Mouse (Mus musculus): ENCODE measurements at regions not wholly inside any gene's neighbourhood (a gene's known extent, or its start where the extent isn't known, plus 50 kb on each side); places are given as distances from the start of the nearest gene placed in this dataset.
"Not testable (repeated sequence)": the region's sequence is repeated elsewhere in the genome, so short reads cannot be mapped to it uniquely, and the experiment has no call there.

GRCm38 (mm10) chr15:5869866-5870265, 429.7 kb upstream of the Dab2 start:
- DNase-seq = no peak

DNA sequence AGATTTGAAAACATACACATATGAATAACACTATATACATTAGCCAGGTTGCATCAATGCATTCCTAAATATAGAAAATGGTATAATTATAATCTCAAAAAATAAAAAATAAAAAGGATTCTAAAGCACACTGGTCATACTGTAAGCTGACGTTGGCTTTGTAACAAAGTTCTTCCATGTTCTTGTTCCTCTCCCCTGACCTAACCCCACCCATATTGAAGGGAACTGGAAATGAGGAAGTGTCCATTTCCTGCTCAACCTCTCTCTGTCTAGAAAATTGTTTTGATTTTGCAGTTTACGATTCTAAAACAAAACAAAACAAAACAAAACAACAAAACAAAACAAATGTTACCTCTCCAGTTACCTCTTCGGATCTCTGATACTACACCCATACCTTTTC, 427.5 kb upstream of the Dab2 start:
- DNase-seq = no peak

DNA sequence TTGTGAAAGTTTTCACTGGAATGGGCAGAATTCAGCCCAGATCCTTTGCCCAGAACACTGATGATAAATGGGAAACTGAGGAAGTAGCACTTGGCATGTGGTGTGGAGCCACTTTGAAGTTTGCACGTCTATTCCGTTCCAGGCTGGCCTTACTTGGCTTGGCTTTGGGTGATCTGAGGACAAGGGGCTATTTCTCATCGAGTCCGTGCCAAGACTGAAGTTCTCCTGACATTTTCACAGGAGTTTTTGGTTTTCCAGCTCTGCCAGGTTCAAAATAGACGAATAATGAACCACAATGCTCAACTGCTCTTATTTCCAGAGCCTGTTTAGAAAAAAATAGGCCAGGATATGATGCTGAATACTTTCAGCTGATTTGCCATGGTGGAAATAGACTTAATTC, 421.8 kb upstream of the Dab2 start:
- no peak for DNase-seq

DNA sequence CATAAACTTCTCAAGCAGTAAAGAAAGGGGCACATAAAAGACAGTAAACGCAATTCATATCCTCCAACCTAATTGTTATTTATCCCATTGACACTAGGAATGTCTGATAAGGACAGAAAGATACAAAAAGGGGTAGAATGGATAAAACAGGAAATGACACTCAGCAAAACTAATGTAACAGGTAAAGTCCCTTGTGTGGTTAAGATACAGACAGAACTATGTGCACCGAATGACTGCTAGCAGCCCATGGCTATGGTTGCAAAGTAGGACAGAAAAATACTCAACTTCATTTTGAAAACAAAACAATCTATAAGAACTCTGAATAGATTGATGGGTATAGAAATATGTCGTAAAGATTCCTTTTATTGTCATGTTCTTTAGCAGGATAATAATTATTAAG, 408.4 kb upstream of the Dab2 start:
- DNase-seq = no peak

GRCm38 (mm10) chr15:5892034-5892433, 407.6 kb upstream of the Dab2 start:
- DNase-seq = no peak

GRCm38 (mm10) chr15:5895688-5896470, 403.7 kb upstream of the Dab2 start:
- DNase-seq = not testable (repeated sequence)

- peak; percentile 45 for DNase-seq
Measured at GRCm38 (mm10) chr15:5915261-5915660, 384.3 kb upstream of the Dab2 start.

DNA sequence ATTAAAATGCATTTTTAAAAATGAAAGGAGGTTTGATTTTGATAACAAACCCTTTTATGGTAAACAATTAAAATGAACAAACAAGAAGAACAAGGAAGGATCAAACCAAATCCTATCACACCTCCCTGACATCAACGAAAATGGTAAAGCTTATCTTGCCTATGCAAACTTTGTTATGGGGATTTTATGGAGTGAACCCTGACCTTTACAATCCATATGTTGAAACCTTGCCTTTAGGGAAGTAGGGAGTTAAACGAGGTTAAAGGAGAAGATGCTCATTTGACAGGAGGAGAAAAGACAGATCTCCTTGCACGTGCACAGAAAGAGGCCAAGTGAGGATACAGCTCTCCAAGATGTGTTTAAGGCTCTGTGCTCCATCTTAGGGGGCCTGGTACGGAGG, 379.5 kb upstream of the Dab2 start:
- DNase-seq = no peak

- DNase-seq = no peak
Measured at GRCm38 (mm10) chr15:5927768-5928167, 371.8 kb upstream of the Dab2 start.

DNA sequence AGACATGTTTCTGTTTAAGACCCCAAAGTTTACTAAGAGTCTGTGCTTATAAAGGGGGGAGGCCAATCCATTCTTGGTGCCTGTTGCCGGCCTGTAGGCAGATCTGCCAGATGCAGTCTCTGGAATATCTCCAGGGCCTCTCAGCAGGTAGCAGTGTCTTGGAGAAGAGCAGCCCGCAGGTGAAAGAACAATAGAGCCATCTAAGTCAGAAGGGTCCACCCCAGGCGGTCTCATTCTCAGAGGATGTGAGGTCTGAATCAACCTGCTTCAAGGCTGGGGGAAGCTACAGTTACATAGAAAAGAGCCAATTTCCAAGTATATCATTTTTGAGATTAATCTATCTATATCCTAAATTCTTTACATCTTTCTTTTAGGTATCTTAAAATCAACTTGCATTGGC, 366.0 kb upstream of the Dab2 start:
- no peak for DNase-seq

DNA sequence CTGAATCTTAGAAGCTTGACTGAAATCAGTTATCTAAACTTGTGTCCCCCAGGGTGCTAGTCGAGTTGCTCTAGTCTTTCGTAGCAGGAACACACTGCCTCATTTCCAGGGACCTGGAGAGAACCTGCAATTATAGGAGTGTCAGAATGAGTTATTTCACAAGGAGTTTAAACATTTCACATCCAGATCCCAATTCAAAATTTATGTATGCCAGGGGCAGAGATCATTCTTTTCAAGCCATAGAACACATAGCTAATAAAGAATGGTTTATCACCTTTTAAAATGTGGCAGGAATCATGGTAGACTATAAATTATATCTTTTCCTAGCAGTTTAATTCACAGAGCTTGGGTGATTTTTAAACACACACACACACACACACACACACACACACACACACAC, 358.6 kb upstream of the Dab2 start:
- DNase-seq = no peak

GRCm38 (mm10) chr15:5946650-5947049, 352.9 kb upstream of the Dab2 start:
- no peak for DNase-seq

DNA sequence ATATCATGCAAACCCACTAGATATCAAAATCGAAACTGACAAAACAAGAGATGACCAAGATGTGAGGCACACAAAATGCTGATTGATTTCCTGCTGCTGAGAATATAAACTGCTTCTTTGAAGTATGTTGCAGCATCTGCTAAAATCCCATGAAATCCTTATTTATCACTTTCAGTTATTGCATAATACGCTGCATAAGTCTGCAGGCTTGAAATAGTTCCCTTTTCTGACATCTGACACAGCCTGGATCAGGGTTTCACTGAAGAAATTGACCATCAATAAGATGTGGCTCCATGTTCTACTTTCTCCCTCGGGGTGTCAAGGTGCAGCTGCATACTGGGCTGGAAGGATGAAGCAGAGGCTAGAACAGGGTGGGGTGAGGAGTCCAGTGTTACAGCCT, 348.7 kb upstream of the Dab2 start:
- no peak for DNase-seq

GRCm38 (mm10) chr15:5951661-5952060, 347.9 kb upstream of the Dab2 start:
- peak; percentile 76 for DNase-seq

GRCm38 (mm10) chr15:5953106-5953505, 346.5 kb upstream of the Dab2 start:
- DNase-seq = no peak

DNA sequence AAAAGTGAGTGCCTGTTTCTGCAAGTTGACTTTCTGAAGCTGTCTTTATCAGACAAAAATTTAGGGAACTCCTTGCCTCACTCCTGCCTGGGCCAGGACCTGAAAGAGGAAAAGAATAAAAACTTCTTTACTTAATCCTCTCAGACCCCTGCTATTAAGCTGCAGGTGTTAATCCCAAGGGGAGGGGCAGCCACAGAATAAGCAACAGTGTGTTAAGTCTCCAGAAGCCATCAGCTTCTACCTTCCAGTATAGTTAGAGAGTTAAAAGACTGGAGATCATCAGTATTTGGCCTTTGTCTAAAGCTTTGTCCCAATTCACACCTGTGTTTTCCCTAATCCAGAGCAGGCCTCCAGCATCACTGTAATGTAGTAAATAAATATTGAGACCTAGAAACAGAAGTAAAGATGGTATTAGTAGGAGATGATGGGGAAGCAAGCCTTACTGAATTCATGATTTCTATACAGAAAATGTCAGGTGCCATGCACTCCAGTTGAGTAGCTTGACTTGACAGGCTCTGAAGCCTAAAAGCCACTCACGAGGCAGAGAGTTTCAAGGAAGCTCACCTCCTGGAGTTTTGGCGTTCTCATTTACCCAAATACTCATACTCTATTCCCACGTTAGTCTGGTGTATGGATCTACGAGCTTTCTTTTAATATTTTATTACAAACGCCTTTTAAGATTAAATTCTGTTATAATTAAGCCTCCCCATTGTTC, 308.1 kb upstream of the Dab2 start:
- DNase-seq = no peak

- DNase-seq = not testable (repeated sequence)
Measured at GRCm38 (mm10) chr15:5992146-5992545, 307.4 kb upstream of the Dab2 start.

- DNase-seq = no peak
Measured at GRCm38 (mm10) chr15:6000816-6001215, 298.8 kb upstream of the Dab2 start.

DNA sequence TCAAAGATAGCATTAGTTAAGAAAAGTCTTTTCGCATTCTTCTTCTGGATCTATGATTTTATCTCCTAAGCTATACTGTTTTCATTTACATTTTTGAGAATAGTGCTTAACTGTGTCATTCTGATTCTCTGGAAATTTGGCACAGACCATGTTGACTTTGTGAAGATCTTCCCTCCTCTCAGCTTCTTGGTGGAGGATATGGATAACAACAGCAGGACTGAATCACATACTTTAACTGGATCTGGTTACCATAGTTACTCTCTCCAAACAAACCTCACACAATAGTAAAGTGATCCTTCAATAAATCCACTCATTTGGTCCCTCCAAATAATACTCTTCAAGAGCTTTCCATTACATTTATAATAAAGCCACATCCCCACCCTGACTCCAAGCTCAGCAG, 298.2 kb upstream of the Dab2 start:
- no peak for DNase-seq

GRCm38 (mm10) chr15:6014982-6015381, 284.6 kb upstream of the Dab2 start:
- no peak for DNase-seq

DNA sequence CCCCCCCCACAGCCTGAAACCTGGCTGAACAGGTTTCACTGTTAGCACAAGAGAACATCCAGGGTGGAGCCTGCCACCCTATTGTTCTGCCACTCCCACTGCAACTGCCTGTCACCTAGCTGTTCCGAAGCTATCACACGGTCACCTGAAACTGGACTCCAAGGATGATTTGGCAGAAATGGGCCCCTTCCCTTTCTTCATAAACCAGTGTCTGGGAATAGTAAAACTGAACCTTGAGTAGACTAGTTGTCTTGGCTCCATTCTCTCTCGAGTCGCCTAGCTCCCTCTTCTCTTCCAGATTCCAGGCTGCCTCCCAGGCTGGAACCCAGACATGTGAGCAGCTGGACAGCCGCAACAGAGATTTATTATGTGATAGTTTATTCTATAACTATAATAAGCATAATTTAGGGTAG, 282.9 kb upstream of the Dab2 start:
- no peak for DNase-seq

DNA sequence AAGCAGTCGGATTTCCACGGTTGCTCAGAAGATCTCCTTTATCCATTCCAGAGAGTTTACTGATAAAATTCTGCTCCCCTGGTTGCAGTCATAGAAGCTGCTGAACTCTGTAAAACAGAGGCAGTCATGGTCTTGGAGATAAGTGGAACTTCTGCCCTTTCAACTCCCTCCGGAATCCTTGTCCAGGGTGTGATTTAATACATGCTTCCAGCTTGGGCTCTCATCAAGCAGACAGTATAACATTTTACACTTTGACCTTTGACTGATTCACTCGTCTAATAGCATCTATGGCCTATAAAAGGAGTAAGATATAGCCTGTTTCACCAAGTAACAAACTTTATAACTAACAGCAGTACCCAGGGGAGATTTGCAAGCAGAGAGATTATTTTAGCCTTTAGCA, 274.0 kb upstream of the Dab2 start:
- no peak for DNase-seq

GRCm38 (mm10) chr15:6029214-6029613, 270.4 kb upstream of the Dab2 start:
- DNase-seq = no peak

DNA sequence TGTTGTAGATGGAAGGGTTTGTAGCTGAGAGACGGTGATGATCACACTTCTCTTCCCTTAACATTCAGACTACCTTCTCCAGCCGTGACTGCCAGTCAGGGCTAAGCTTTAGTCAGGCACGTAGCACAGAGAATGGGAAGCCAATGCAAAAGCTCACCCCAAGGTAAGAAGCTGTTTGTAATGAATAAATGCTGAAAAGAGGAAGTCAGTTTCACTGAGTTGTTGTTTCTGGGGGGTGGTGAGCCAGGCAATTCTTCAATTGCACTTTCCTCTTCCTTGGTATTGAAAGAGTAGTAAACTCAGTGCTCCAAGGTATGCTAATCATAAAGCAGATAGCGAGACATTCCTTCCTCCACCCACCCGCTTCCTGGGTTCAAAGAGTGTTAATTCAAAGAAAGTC, 269.2 kb upstream of the Dab2 start:
- DNase-seq = no peak

Measured in adrenal gland, postnatal 14 days (tissue).